Mouse (Mus musculus) limb, embryonic 13.5 days (tissue): ENCODE results near the gene Rpl31. TPM values are rescaled to one million over a fixed set of nuclear protein-coding genes. Genes with fewer than 3 reads are reported as not detected.
A peak's percentile ranks its signal among the peaks of the same experiment; 100 is the strongest.

Experiments
- ATAC-seq: fragments of 200-750 bp; cut with Nextera tagmentation; 2 replicates; pipeline ENCODE4 v1.8.0; 2017; ENCODE audit warnings: low read depth, moderate number of reproducible peaks, moderate TSS enrichment; ENCODE audit not compliant: low FRiP score
- H3K27ac ChIP-seq: fragments of 300-500 bp; sonication (generic); 2 replicates; pipeline ENCODE4 v1.5.1; 2015; ENCODE audit warnings: inconsistent platforms, mild to moderate bottlenecking, moderate library complexity
- H3K27me3 ChIP-seq: fragments of 300-500 bp; sonication (generic); 2 replicates; pipeline ENCODE4 v1.6.1; 2015; ENCODE audit warnings: mild to moderate bottlenecking, inconsistent platforms
- H3K36me3 ChIP-seq: fragments of 300-500 bp; sonication (generic); 2 replicates; pipeline ENCODE4 v1.6.1; 2015; ENCODE audit warnings: inconsistent platforms, mild to moderate bottlenecking, moderate library complexity
- H3K4me1 ChIP-seq: fragments of 300-500 bp; sonication (generic); 2 replicates; pipeline ENCODE4 v1.6.1; 2015; ENCODE audit warnings: inconsistent platforms
- H3K4me2 ChIP-seq: fragments of 300-500 bp; sonication (generic); replicated peaks from 2 replicates; pipeline ENCODE4 v1.6.1; 2015; ENCODE audit warnings: inconsistent platforms, mild to moderate bottlenecking, moderate library complexity
- H3K4me3 ChIP-seq: fragments of 300-500 bp; sonication (generic); 2 replicates; pipeline ENCODE4 v1.5.1; 2015; ENCODE audit warnings: moderate library complexity, mild to moderate bottlenecking, inconsistent platforms
- H3K9ac ChIP-seq: fragments of 300-500 bp; sonication (generic); 2 replicates; pipeline ENCODE4 v1.6.1; 2015; ENCODE audit warnings: mild to moderate bottlenecking, inconsistent platforms
- H3K9me3 ChIP-seq: fragments of 300-500 bp; sonication (generic); 2 replicates; pipeline ENCODE4 v1.6.1; 2016; ENCODE audit warnings: inconsistent platforms
- WGBS: fragments of 180-500 bp; shearing (Covaris S2); methylation state at CpG from one replicate; pipeline ENCODE4 v1.1.7; 2015; 5-methylcytosine and 5-hydroxymethylcytosine counted together
- polyA plus RNA-seq: library from polyadenylated mRNA; unstranded; fragments of >200 nt; fragmentation: Nextera tagmentation; extraction: Ambion mirVana; gene quantifications from 2 replicates; pipeline ENCODE4 v1.2.1, GENCODE M21; 2015

Gene Rpl31
- 514 and 521 TPM in 2 replicates for polyA plus RNA-seq

- Histone ChIP-seq H3K27me3 (no peaks in the 10 kb centered on the region), H3K9ac (peak within 1 kb of the TSS; percentile 98), H3K4me1 (peaks cover 21% of the 10 kb centered on the region), H3K4me2 (peak within 1 kb of the TSS; percentile 90), H3K4me3 (peak within 1 kb of the TSS; percentile 95), H3K9me3 (no peaks in the 10 kb centered on the region), H3K27ac (peak within 1 kb of the TSS; percentile 92), H3K36me3 (peaks cover 33% of the 10 kb centered on the region)
- ATAC-seq = peak; percentile 100
- under 1% methylated on average over 61 of the region's 62 CpGs for WGBS
These were observed at the start of gene Rpl31 for GRCm38 (mm10) chr1:39367601-39368266. Gene Rpl31, plus strand, starts transcription at chr1:39367842.

GRCm38 (mm10) chr1:39317935-39318334 lies 49.7 kb upstream of the Rpl31 start:
- no peak for ATAC-seq
- no peak overlapping the region for H3K27ac ChIP-seq
- H3K36me3 ChIP-seq = no peaks in the 10 kb centered on the region
- 67% methylated on average over 2 of the region's 2 CpGs for WGBS
- H3K27me3 ChIP-seq = no peaks in the 10 kb centered on the region
- no peaks in the 10 kb centered on the region for H3K9me3 ChIP-seq
- peaks cover 44% of the 10 kb centered on the region for H3K4me1 ChIP-seq
- no peak overlapping the region for H3K4me2 ChIP-seq
- H3K9ac ChIP-seq = no peak overlapping the region
- no peak overlapping the region for H3K4me3 ChIP-seq

- no peak for ATAC-seq
- WGBS = 56% methylated on average over 7 of the region's 7 CpGs
These were observed 48.8 kb upstream of the Rpl31 start for GRCm38 (mm10) chr1:39318870-39319269.

GRCm38 (mm10) chr1:39321954-39322353 lies 45.7 kb upstream of the Rpl31 start:
- peak; percentile 80 for ATAC-seq
- no peak overlapping the region for H3K4me3 ChIP-seq
- H3K4me1 ChIP-seq = peaks cover 37% of the 10 kb centered on the region
- 34% methylated on average over 6 of the region's 6 CpGs for WGBS
- no peak overlapping the region for H3K9ac ChIP-seq
- H3K27ac ChIP-seq = no peak overlapping the region
- H3K9me3 ChIP-seq = no peaks in the 10 kb centered on the region
- H3K36me3 ChIP-seq = no peaks in the 10 kb centered on the region
- no peak overlapping the region for H3K4me2 ChIP-seq
- no peaks in the 10 kb centered on the region for H3K27me3 ChIP-seq

More at GRCm38 (mm10) chr1:39318870-39319269, 48.8 kb upstream of the Rpl31 start:
- Histone ChIP-seq H3K27ac (peak overlapping the region; percentile 39; the same call in 1 of the 2 replicates), H3K4me1 (peaks cover 35% of the 10 kb centered on the region), H3K27me3 (no peaks in the 10 kb centered on the region), H3K4me2 (no peak overlapping the region), H3K9me3 (no peaks in the 10 kb centered on the region), H3K9ac (no peak overlapping the region), H3K4me3 (no peak overlapping the region), H3K36me3 (no peaks in the 10 kb centered on the region)

- no peak overlapping the region for H3K27ac ChIP-seq
- peaks cover 12% of the 10 kb centered on the region for H3K4me1 ChIP-seq
- ATAC-seq = no peak
- H3K4me2 ChIP-seq = no peak overlapping the region
- H3K36me3 ChIP-seq = no peaks in the 10 kb centered on the region
- WGBS = 85% methylated on average over 6 of the region's 6 CpGs
- H3K9ac ChIP-seq = no peak overlapping the region
- no peak overlapping the region for H3K4me3 ChIP-seq
- no peaks in the 10 kb centered on the region for H3K9me3 ChIP-seq
- no peaks in the 10 kb centered on the region for H3K27me3 ChIP-seq
These were observed 42.4 kb upstream of the Rpl31 start for GRCm38 (mm10) chr1:39325228-39325627.

- no peak for ATAC-seq
- Histone ChIP-seq H3K4me1 (peaks cover 13% of the 10 kb centered on the region), H3K36me3 (no peaks in the 10 kb centered on the region), H3K9me3 (no peaks in the 10 kb centered on the region), H3K4me3 (no peak overlapping the region), H3K27ac (no peak overlapping the region), H3K27me3 (no peaks in the 10 kb centered on the region), H3K9ac (no peak overlapping the region), H3K4me2 (no peak overlapping the region)
- WGBS = 54% methylated on average over 7 of the region's 7 CpGs
These were observed 40.1 kb upstream of the Rpl31 start for GRCm38 (mm10) chr1:39327546-39327945.

GRCm38 (mm10) chr1:39330857-39331594 lies 36.6 kb upstream of the Rpl31 start:
- 59% methylated on average over 7 of the region's 7 CpGs for WGBS
- no peak overlapping the region for H3K27ac ChIP-seq
- peaks cover 23% of the 10 kb centered on the region for H3K4me1 ChIP-seq
- no peaks in the 10 kb centered on the region for H3K36me3 ChIP-seq
- no peaks in the 10 kb centered on the region for H3K9me3 ChIP-seq
- no peak for ATAC-seq
- peaks cover 11% of the 10 kb centered on the region for H3K27me3 ChIP-seq
- no peak overlapping the region for H3K9ac ChIP-seq
- H3K4me3 ChIP-seq = no peak overlapping the region
- no peak overlapping the region for H3K4me2 ChIP-seq

- Histone ChIP-seq H3K9ac (no peak overlapping the region), H3K9me3 (no peaks in the 10 kb centered on the region), H3K36me3 (no peaks in the 10 kb centered on the region), H3K27ac (no peak overlapping the region), H3K4me2 (no peak overlapping the region), H3K4me3 (no peak overlapping the region), H3K27me3 (peaks cover 20% of the 10 kb centered on the region), H3K4me1 (peaks cover 23% of the 10 kb centered on the region)
- ATAC-seq = no peak
- WGBS = 89% methylated on average over 4 of the region's 4 CpGs
These were observed 35.2 kb upstream of the Rpl31 start for GRCm38 (mm10) chr1:39332456-39332855.

- peaks cover 21% of the 10 kb centered on the region for H3K4me1 ChIP-seq
- ATAC-seq = peak; percentile 48; the same call in 1 of the 2 replicates
- peaks cover 35% of the 10 kb centered on the region for H3K27me3 ChIP-seq
- H3K4me3 ChIP-seq = no peak overlapping the region
- 0 out of 2 replicates have a peak overlapping the region, but pooled peaks have one; percentile 0 for H3K4me2 ChIP-seq
- WGBS = 26% methylated on average over 15 of the region's 15 CpGs
- no peaks in the 10 kb centered on the region for H3K9me3 ChIP-seq
- H3K9ac ChIP-seq = no peak overlapping the region
- no peaks in the 10 kb centered on the region for H3K36me3 ChIP-seq
- no peak overlapping the region; the same call in 1 of the 2 replicates for H3K27ac ChIP-seq
These were observed 32.0 kb upstream of the Rpl31 start for GRCm38 (mm10) chr1:39335561-39336196.

- H3K36me3 ChIP-seq = no peaks in the 10 kb centered on the region
- ATAC-seq = no peak
- peaks cover 14% of the 10 kb centered on the region for H3K4me1 ChIP-seq
- H3K9ac ChIP-seq = 0 out of 2 replicates have a peak overlapping the region, but pooled peaks have one; percentile 13
- no peak overlapping the region for H3K27ac ChIP-seq
- H3K27me3 ChIP-seq = peaks cover 35% of the 10 kb centered on the region
- H3K9me3 ChIP-seq = no peaks in the 10 kb centered on the region
- no peak overlapping the region for H3K4me2 ChIP-seq
- H3K4me3 ChIP-seq = no peak overlapping the region
- WGBS = 77% methylated on average over 8 of the region's 8 CpGs
These were observed 30.9 kb upstream of the Rpl31 start for GRCm38 (mm10) chr1:39336788-39337187.

- 56% methylated on average over 10 of the region's 10 CpGs for WGBS
- Histone ChIP-seq H3K4me1 (peaks cover 14% of the 10 kb centered on the region), H3K27ac (no peak overlapping the region), H3K27me3 (peaks cover 35% of the 10 kb centered on the region), H3K4me2 (no peak overlapping the region), H3K9me3 (no peaks in the 10 kb centered on the region), H3K36me3 (no peaks in the 10 kb centered on the region), H3K9ac (no peak overlapping the region), H3K4me3 (no peak overlapping the region)
- no peak for ATAC-seq
These were observed 28.8 kb upstream of the Rpl31 start for GRCm38 (mm10) chr1:39338831-39339230.

- ATAC-seq = no peak
- H3K4me2 ChIP-seq = no peak overlapping the region
- no peaks in the 10 kb centered on the region for H3K36me3 ChIP-seq
- no peak overlapping the region for H3K4me3 ChIP-seq
- H3K27ac ChIP-seq = no peak overlapping the region
- H3K27me3 ChIP-seq = peaks cover 32% of the 10 kb centered on the region
- no peak overlapping the region for H3K9ac ChIP-seq
- peaks cover 14% of the 10 kb centered on the region for H3K4me1 ChIP-seq
- H3K9me3 ChIP-seq = no peaks in the 10 kb centered on the region
- 62% methylated on average over 5 of the region's 5 CpGs for WGBS
These were observed 28.2 kb upstream of the Rpl31 start for GRCm38 (mm10) chr1:39339455-39339854.
